22 mouse cellular contexts compared by ENCODE assay signal in the genomic region with DNA sequence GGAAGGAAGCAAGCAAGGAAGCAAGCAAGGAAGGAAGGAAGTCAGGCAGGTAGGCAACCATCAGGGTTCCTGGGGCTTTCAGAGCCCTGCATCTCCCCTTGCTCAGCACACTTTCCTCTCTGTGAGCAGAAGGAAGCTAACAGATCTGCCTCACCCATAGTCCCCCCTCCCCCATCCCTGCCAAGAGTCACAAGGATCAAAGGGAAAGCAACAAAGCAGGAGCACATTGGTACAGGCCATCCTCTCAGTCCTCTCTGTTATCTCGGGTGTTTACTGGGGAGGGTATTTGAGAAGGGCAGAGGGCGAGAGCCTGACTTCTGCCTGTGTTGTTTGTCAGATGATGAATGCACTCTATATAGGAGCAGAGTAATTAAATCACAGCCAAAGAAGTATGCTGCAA.
DNase-seq lines count a peak whose midpoint lies in the region; ATAC-seq and TF ChIP-seq lines count a peak whose summit lies in the region.
"Had no signal": no experiment of that assay in that cellular context is flagged by ENCODE, and none has a peak within 500 bp of the region (broad histone marks: within the 10 kb centered on the region; RNA-seq: fewer than 3 reads in every experiment).

No protein-coding gene starts in this region.

- WGBS in liver, embryonic 12.5 days (ENCODE audit: insufficient replicate concordance) = 42% methylated on average over 2 of the region's 2 CpGs

- intact Hi-C loops in gastrocnemius, adult 2 months (cut with DNase I) = no loop called here

- H3K9ac ChIP-seq in liver, embryonic 12.5 days = no peak overlapping the region
- H3K9ac ChIP-seq: limb, embryonic 13.5 days had no signal

- no peaks in the 10 kb centered on the region for H3K4me1 ChIP-seq in liver, embryonic 12.5 days
- H3K4me1 ChIP-seq: limb, embryonic 13.5 days had no signal

- no peak overlapping the region for H3K4me2 ChIP-seq in liver, embryonic 12.5 days
- H3K4me2 ChIP-seq: limb, embryonic 13.5 days; midbrain, embryonic 11.5 days had no signal

- no peaks in the 10 kb centered on the region for H3K27me3 ChIP-seq in liver, embryonic 12.5 days (replicated peaks)
- H3K27me3 ChIP-seq: limb, embryonic 13.5 days had no signal

- DNase-seq in heart, adult 11 months = peak; percentile 9
- no peak for DNase-seq in heart, postnatal 4 days
- peak; percentile 34 for DNase-seq in liver
- DNase-seq in embryo, embryonic 11 days = peak; percentile 32
- DNase-seq in yolk sac, embryonic 10.5 days (ENCODE audit: low spot score) = peak; percentile 46
- DNase-seq in urinary bladder, postnatal 10 days (ENCODE audit: low spot score) = no peak
- DNase-seq in gastrocnemius, adult 2 months = no peak
- DNase-seq: adrenal gland, postnatal 10 days; cerebellum, adult 2 months; cerebellum, postnatal 25 days; kidney, adult 11 months; kidney, postnatal 14 days; lung, adult 2 months; lung, postnatal 14 days; thymus, adult 18-20 months; thymus, postnatal 4 days had no signal

- no peak for ATAC-seq in liver, embryonic 12.5 days
- ATAC-seq: CD4-positive, CD25-positive, alpha-beta regulatory T cell, adult 4 months had no signal

- H3K9me3 ChIP-seq in liver, embryonic 12.5 days (replicated peaks) = no peaks in the 10 kb centered on the region
- H3K9me3 ChIP-seq: heart, embryonic 10.5 days; limb, embryonic 13.5 days had no signal

- TF ChIP-seq CTCF in gastrocnemius, adult 2 months (IDR thresholded peaks at IDR 0.05) = no peak

- H3K4me3 ChIP-seq in liver, embryonic 12.5 days = no peak overlapping the region
- H3K4me3 ChIP-seq in gastrocnemius, adult 2 months = no peak overlapping the region
- H3K4me3 ChIP-seq: embryonic facial prominence, embryonic 10.5 days; heart, embryonic 10.5 days; limb, embryonic 13.5 days had no signal

- H3K27ac ChIP-seq in liver, embryonic 12.5 days = no peak overlapping the region
- no peak overlapping the region for H3K27ac ChIP-seq in gastrocnemius, adult 2 months
- H3K27ac ChIP-seq: embryonic facial prominence, embryonic 10.5 days; heart, embryonic 10.5 days; limb, embryonic 13.5 days had no signal

- 0 out of 2 replicates have a peak, but pooled peaks cover 2% of the 10 kb centered on the region for H3K36me3 ChIP-seq in liver, embryonic 12.5 days
- H3K36me3 ChIP-seq: embryonic facial prominence, embryonic 10.5 days had no signal

Comparison
In these comparisons a context has a peak if more than half of its experiments do, and no peak if none do; other contexts are left out.
1. DNase-seq: peak in heart, adult 11 months (single experiment), liver (single experiment), embryo, embryonic 11 days (single experiment) and yolk sac, embryonic 10.5 days (single experiment); none in heart, postnatal 4 days (single experiment), urinary bladder, postnatal 10 days (single experiment) and gastrocnemius, adult 2 months (single experiment).